Mouse (Mus musculus) heart, adult 2 months (tissue): Measurements from ENCODE around the gene Trp63. TPM values are rescaled to one million over a fixed set of nuclear protein-coding genes. Genes with fewer than 3 reads are reported as not detected.

Source experiments
- DNase-seq, 2 experiments: peaks; one replicate each; pipeline ENCODE4 v3.0.0; 2021
- H3K27ac ChIP-seq: fragments of 200-600 bp; 2 replicates; pipeline ENCODE4 v1.8.1; 2022
- H3K27me3 ChIP-seq: fragments of 200-500 bp; 2 replicates; pipeline ENCODE4 v1.6.1; 2012; ENCODE audit warnings: mild to moderate bottlenecking, low read length, inconsistent platforms, mixed read lengths; ENCODE audit not compliant: control insufficient read depth, insufficient read depth
- H3K36me3 ChIP-seq: fragments of 200-500 bp; 2 replicates; pipeline ENCODE4 v1.6.1; 2012; ENCODE audit warnings: low read length, inconsistent platforms; ENCODE audit not compliant: control insufficient read depth, insufficient read depth
- H3K4me1 ChIP-seq: fragments of 200-500 bp; 2 replicates; pipeline ENCODE4 v1.6.1; 2011; ENCODE audit warnings: low read length; ENCODE audit not compliant: control insufficient read depth, insufficient read depth
- H3K4me3 ChIP-seq: fragments of 200-600 bp; 2 replicates; pipeline ENCODE4 v1.8.1; 2022
- H3K79me2 ChIP-seq: fragments of 200-500 bp; replicated peaks from 2 replicates; pipeline ENCODE4 v1.6.1; 2012; ENCODE audit warnings: mild to moderate bottlenecking, inconsistent platforms, low read length, moderate library complexity, mixed read lengths; ENCODE audit not compliant: control insufficient read depth, insufficient read depth
- H3K9ac ChIP-seq: fragments of 200-500 bp; 2 replicates; pipeline ENCODE4 v1.6.1; 2012; ENCODE audit warnings: low read depth, mild to moderate bottlenecking, control low read depth, inconsistent platforms, low read length, mixed read lengths
- CTCF ChIP-seq: fragments of 200-600 bp; IDR thresholded peaks from 2 replicates; pipeline ENCODE4 v1.8.1; 2022; ENCODE audit warnings: antibody characterized with exemption, mild to moderate bottlenecking, moderate library complexity
- EP300 ChIP-seq: fragments of 200-500 bp; IDR thresholded peaks from 2 replicates; pipeline ENCODE4 v1.6.1; 2011; ENCODE audit warnings: low read depth, low read length, control low read depth; ENCODE audit not compliant: insufficient read depth
- POLR2A ChIP-seq: fragments of 200-500 bp; IDR thresholded peaks from 2 replicates; pipeline ENCODE4 v1.6.1; 2011; ENCODE audit warnings: mild to moderate bottlenecking, low read depth, low read length, control low read depth; ENCODE audit not compliant: insufficient read depth
- WGBS: fragments of 180-500 bp; shearing (Covaris S2); methylation state at CpG from one replicate; pipeline ENCODE4 v1.1.7; 2018; 5-methylcytosine and 5-hydroxymethylcytosine counted together
- intact Hi-C: fragments of 180-260 bp; cut with DNase I; formaldehyde crosslinking; loops from one replicate; pipeline ENCODE4 v1.15.1; 2025
- polyA plus RNA-seq: library from polyadenylated mRNA; depleted of rRNA; stranded (reverse); fragments of >200 nt; gene quantifications from 2 replicates; pipeline ENCODE4 v1.2.3, GENCODE M21; 2012
- total RNA-seq, 2 experiments: library from RNA; stranded (reverse); gene quantifications; 2 replicates each; pipeline ENCODE4 v1.2.3; 2021

Trp63 gene
- total and polyA plus RNA-seq, 3 experiments, result 0.41 to 1.1 (median 0.63) TPM

- Histone ChIP-seq H3K4me3 (no peak overlapping the region), H3K9ac (no peak overlapping the region), H3K4me1 (peaks cover 3% of the 10 kb centered on the region), H3K27ac (no peak overlapping the region), H3K27me3 (no peaks in the 10 kb centered on the region), H3K79me2 (no peaks in the 10 kb centered on the region), H3K36me3 (no peaks in the 10 kb centered on the region)
- intact Hi-C loops, result loop anchor here (10.0 kb wide), 1 partner anchor 138 kb away; no protein-coding TSS in a partner anchor
- no peak for TF ChIP-seq EP300
- TF ChIP-seq POLR2A, result no peak
- TF ChIP-seq CTCF, result no peak
- DNase-seq, result no peak
Observed at GRCm38 (mm10) chr16:25807116-25807515, 123.6 kb downstream of the Trp63 start.

DNA sequence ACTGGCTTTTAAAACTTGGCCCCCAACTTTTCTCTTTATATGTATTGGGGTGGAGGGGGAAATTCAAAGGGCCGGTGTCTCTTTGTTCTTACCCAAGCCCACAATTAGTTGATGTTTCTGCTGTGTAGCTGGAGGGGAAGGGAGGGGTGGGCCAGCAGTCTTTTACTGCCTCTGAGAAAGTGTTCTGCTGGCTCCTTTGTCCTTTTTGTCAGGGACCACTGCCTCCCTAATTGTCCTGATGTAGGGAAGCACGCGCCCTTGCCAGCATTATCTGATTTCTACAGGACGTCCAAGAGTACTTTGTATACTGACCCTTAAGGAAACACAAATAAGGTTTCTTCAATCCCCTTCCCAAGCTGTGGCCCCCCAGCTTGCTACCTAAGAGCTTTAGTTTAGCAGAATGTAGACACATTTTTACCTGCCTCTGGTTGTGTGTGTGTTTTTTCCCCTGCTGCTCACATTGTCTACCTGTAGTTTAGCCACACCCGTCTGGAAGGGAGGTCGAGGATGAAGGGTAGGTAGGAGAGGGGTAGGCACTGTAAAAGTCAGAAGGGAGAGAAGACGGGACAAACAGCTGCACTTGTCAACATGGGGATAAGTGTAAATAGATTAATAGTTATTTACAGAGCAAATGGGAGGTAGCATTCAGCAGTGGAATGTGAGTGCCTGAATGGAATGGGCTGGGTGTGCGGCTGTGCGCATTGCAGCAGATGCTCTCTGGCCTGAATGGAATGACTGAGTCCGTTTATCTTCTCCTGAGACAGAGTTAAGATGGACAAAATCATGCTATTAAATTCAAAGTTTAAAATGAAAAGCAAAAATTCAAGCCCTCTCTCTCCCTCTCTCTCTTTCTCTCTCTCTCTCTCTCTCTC lies 134.4 kb downstream of the Trp63 start:
- no peaks in the 10 kb centered on the region for H3K36me3 ChIP-seq
- no peak overlapping the region for H3K9ac ChIP-seq
- no peak for TF ChIP-seq EP300
- no peak for TF ChIP-seq CTCF
- TF ChIP-seq POLR2A, result no peak
- 65% methylated on average over 10 of the region's 10 CpGs for WGBS
- no peaks in the 10 kb centered on the region for H3K79me2 ChIP-seq
- H3K27me3 ChIP-seq, result no peaks in the 10 kb centered on the region
- H3K4me1 ChIP-seq, result no peaks in the 10 kb centered on the region
- intact Hi-C loops, result no loop called here
- no peak for DNase-seq
- no peak overlapping the region for H3K27ac ChIP-seq
- no peak overlapping the region for H3K4me3 ChIP-seq

GRCm38 (mm10) chr16:25826016-25826415 lies 142.5 kb downstream of the Trp63 start:
- WGBS, result 60% methylated on average over 7 of the region's 7 CpGs
- intact Hi-C loops, result no loop called here
- H3K27me3 ChIP-seq, result no peaks in the 10 kb centered on the region
- no peak overlapping the region for H3K27ac ChIP-seq
- TF ChIP-seq CTCF (no peak), EP300 (no peak), POLR2A (no peak)
- H3K79me2 ChIP-seq, result no peaks in the 10 kb centered on the region
- DNase-seq, result no peak
- no peaks in the 10 kb centered on the region for H3K36me3 ChIP-seq
- no peak overlapping the region for H3K9ac ChIP-seq
- H3K4me1 ChIP-seq, result no peaks in the 10 kb centered on the region
- H3K4me3 ChIP-seq, result no peak overlapping the region

DNA sequence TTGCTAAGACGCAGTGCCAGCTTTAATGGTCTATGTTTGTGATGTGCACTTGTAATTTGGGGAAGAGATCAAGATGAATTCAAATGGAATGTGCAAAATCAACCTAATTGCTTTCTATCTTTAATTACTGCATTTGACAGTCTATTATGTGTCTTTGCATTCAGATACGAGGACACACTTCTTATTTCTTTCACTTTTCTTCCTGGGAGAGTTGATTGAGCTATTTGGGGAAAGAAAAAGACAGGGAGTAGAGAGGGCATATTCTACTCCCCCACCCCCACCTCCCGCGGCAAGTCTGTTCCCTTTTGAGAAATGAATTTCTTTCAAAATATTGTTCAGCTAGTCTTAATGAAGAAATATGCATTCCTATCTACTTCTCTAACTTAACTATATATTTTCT lies 149.0 kb downstream of the Trp63 start:
- Histone ChIP-seq H3K27me3 (no peaks in the 10 kb centered on the region), H3K27ac (no peak overlapping the region), H3K9ac (no peak overlapping the region), H3K4me3 (no peak overlapping the region), H3K36me3 (no peaks in the 10 kb centered on the region), H3K4me1 (no peaks in the 10 kb centered on the region), H3K79me2 (no peaks in the 10 kb centered on the region)
- WGBS, result 85% methylated on average over 4 of the region's 4 CpGs
- TF ChIP-seq EP300 (no peak), POLR2A (no peak), CTCF (no peak)
- intact Hi-C loops, result no loop called here
- no peak for DNase-seq

- Histone ChIP-seq H3K27ac (no peak overlapping the region), H3K27me3 (no peaks in the 10 kb centered on the region), H3K9ac (no peak overlapping the region), H3K79me2 (no peaks in the 10 kb centered on the region), H3K4me3 (no peak overlapping the region), H3K4me1 (no peaks in the 10 kb centered on the region), H3K36me3 (no peaks in the 10 kb centered on the region)
- whole genome bisulfite sequencing, result 87% methylated on average over 3 of the region's 3 CpGs
- DNase-seq, result no peak
- intact Hi-C loops, result no loop called here
- TF ChIP-seq POLR2A, result no peak
- TF ChIP-seq EP300, result no peak
- no peak for TF ChIP-seq CTCF
Observed at GRCm38 (mm10) chr16:25835301-25835700, 151.7 kb downstream of the Trp63 start.

GRCm38 (mm10) chr16:25835723-25836122 lies 152.2 kb downstream of the Trp63 start:
- H3K79me2 ChIP-seq, result no peaks in the 10 kb centered on the region
- 83% methylated on average over 5 of the region's 5 CpGs for WGBS
- H3K36me3 ChIP-seq, result no peaks in the 10 kb centered on the region
- intact Hi-C loops, result no loop called here
- no peaks in the 10 kb centered on the region for H3K27me3 ChIP-seq
- H3K4me1 ChIP-seq, result no peaks in the 10 kb centered on the region
- DNase-seq, result no peak
- no peak overlapping the region for H3K9ac ChIP-seq
- no peak overlapping the region for H3K4me3 ChIP-seq
- no peak overlapping the region for H3K27ac ChIP-seq
- no peak for TF ChIP-seq POLR2A
- TF ChIP-seq EP300, result no peak
- no peak for TF ChIP-seq CTCF
